Mouse (Mus musculus): ENCODE measurements at regions not wholly inside any gene's neighbourhood (a gene's known extent, or its start where the extent isn't known, plus 50 kb on each side); places are given as distances from the start of the nearest gene placed in this dataset.

GRCm38 (mm10) chr19:44651605-44652004, 89.0 kb downstream of the Hif1an start:
- Histone ChIP-seq H3K9me3 (replicated peaks) (no peaks in the 10 kb centered on the region), H3K27me3 (peaks cover 84% of the 10 kb centered on the region), H3K27ac (no peak overlapping the region), H3K9ac (no peak overlapping the region), H3K4me2 (replicated peaks) (no peak overlapping the region), H3K4me3 (no peak overlapping the region), H3K36me3 (no peaks in the 10 kb centered on the region), H3K4me1 (peaks cover 9% of the 10 kb centered on the region; the same call in 1 of the 2 replicates)
- no peak for ATAC-seq (ENCODE audit: low FRiP score)
- 2% methylated on average over 4 of the region's 4 CpGs for WGBS

DNA sequence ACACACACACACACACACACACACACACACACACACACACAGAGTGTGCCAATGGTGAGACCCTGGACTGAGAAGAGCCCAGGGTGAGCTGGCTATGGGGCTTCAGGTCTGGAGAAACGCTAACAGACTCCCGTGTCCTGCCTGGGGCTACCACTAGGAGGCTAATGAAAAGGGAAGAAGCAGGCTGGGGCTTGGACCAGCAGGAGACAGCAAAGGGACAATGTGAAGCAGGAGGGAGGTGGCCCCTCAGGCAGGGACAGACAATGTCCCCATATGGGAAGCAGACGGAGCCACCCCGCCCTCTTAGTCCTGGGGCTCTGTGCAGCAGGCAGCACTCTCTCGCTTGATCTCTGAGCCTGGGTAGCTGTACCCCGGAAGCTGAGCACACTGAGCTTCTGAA, 93.1 kb downstream of the Hif1an start:
- Histone ChIP-seq H3K4me2 (replicated peaks) (no peak overlapping the region), H3K9me3 (replicated peaks) (no peaks in the 10 kb centered on the region), H3K27me3 (peaks cover 77% of the 10 kb centered on the region), H3K9ac (peak overlapping the region; percentile 32; the same call in 1 of the 2 replicates), H3K27ac (no peak overlapping the region), H3K36me3 (no peaks in the 10 kb centered on the region), H3K4me3 (no peak overlapping the region), H3K4me1 (peaks cover 10% of the 10 kb centered on the region; the same call in 1 of the 2 replicates)
- peak; percentile 82 for ATAC-seq (ENCODE audit: low FRiP score)
- WGBS = 2% methylated on average over 6 of the region's 6 CpGs

- H3K27me3 ChIP-seq = peaks cover 78% of the 10 kb centered on the region
- H3K4me3 ChIP-seq = no peak overlapping the region
- H3K9me3 ChIP-seq (replicated peaks) = no peaks in the 10 kb centered on the region
- no peaks in the 10 kb centered on the region for H3K36me3 ChIP-seq
- peaks cover 10% of the 10 kb centered on the region; the same call in 1 of the 2 replicates for H3K4me1 ChIP-seq
- H3K9ac ChIP-seq = no peak overlapping the region
- H3K4me2 ChIP-seq (replicated peaks) = no peak overlapping the region
- H3K27ac ChIP-seq = no peak overlapping the region
- no peak for ATAC-seq (ENCODE audit: low FRiP score)
- WGBS = 20% methylated on average over 10 of the region's 10 CpGs
Measured at GRCm38 (mm10) chr19:44659316-44659715, 96.5 kb upstream of the Pax2 start.

- peak overlapping the region; percentile 29 for H3K4me3 ChIP-seq
- H3K36me3 ChIP-seq = no peaks in the 10 kb centered on the region
- H3K9me3 ChIP-seq (replicated peaks) = no peaks in the 10 kb centered on the region
- peak overlapping the region; percentile 23; the same call in 1 of the 2 replicates for H3K9ac ChIP-seq
- H3K4me2 ChIP-seq (replicated peaks) = peak overlapping the region; percentile 54
- peak overlapping the region; percentile 82 for H3K27ac ChIP-seq
- ATAC-seq (ENCODE audit: low FRiP score) = peak; percentile 46
- 1% methylated on average over 14 of the region's 14 CpGs for WGBS
- peaks cover 88% of the 10 kb centered on the region for H3K27me3 ChIP-seq
- H3K4me1 ChIP-seq = peaks cover 32% of the 10 kb centered on the region
Measured at GRCm38 (mm10) chr19:44669535-44669958, 86.3 kb upstream of the Pax2 start.

DNA sequence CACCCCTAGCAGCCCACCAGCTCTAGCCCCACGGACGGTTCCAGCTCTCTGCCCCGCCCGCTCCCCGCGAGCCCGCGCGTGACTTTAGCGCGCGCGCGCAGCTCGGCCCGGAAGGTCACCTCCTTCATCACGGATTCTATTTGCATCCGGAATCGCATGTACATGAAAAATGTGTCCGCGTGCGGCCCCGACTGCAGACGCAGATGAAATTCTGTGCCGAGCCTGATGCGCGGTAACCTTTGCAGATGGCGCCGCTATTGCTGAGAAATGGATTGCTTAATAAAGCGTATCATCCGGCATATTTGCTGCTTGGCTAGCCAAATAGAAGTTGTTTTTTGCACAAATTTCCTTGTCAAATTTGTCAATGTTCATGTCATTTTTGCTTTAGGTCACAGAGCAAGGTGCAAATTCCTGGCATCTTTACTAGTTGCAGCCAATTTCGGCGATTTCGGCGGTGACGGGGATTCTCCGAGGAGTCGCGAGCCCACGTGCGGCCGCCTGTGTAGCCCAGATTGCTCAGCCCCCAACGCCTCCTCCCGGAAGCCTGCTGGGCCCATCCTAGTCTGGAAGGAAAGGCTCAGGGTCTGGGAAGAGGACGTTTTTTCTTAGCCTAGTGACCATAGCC, 81.1 kb upstream of the Pax2 start:
- 9% methylated on average over 45 of the region's 45 CpGs for WGBS
- no peak overlapping the region for H3K9ac ChIP-seq
- ATAC-seq (ENCODE audit: low FRiP score) = no peak
- H3K4me2 ChIP-seq (replicated peaks) = peak overlapping the region; percentile 38
- no peaks in the 10 kb centered on the region for H3K36me3 ChIP-seq
- peaks cover 97% of the 10 kb centered on the region for H3K27me3 ChIP-seq
- no peaks in the 10 kb centered on the region for H3K9me3 ChIP-seq (replicated peaks)
- H3K4me3 ChIP-seq = peak overlapping the region; percentile 12; the same call in 1 of the 2 replicates
- H3K4me1 ChIP-seq = peaks cover 37% of the 10 kb centered on the region
- H3K27ac ChIP-seq = peak overlapping the region; percentile 62

DNA sequence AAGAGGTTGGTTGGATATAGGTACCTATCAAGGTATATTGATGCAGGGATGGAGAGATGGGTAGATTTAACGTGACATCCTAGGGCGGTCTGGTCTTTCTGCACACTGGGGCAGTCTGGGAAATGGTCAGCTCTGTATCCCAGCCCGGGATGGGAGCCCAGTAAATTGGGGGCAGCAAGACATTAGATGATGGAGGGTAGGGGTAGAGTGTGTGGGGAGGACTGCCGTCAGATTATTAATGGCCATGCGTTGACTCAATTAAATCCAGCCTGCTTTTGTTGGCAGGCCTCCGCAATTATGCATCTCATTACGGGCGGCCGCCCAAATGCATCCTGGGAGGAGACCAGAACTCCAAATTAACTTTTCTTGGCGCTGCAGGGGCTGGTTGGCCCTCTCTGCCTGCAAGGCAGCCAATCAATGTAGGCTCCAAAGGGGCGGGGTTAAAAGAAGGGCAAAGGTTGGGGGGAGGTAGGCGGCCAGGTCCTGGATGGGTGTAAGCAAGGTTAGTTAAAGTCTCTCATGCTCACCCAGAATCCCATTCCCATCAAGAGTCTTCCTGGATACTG, 79.2 kb upstream of the Pax2 start:
- 0 out of 2 replicates have a peak, but pooled peaks have one; percentile 32 for ATAC-seq (ENCODE audit: low FRiP score)
- no peak overlapping the region for H3K9ac ChIP-seq
- no peak overlapping the region for H3K4me2 ChIP-seq (replicated peaks)
- WGBS = 5% methylated on average over 12 of the region's 12 CpGs
- H3K27me3 ChIP-seq = peaks cover 97% of the 10 kb centered on the region
- H3K36me3 ChIP-seq = no peaks in the 10 kb centered on the region
- no peak overlapping the region for H3K27ac ChIP-seq
- no peak overlapping the region for H3K4me3 ChIP-seq
- peaks cover 24% of the 10 kb centered on the region for H3K4me1 ChIP-seq
- H3K9me3 ChIP-seq (replicated peaks) = no peaks in the 10 kb centered on the region

GRCm38 (mm10) chr19:44677295-44677694, 78.5 kb upstream of the Pax2 start:
- Histone ChIP-seq H3K27me3 (peaks cover 96% of the 10 kb centered on the region), H3K27ac (no peak overlapping the region), H3K4me3 (no peak overlapping the region), H3K9me3 (replicated peaks) (no peaks in the 10 kb centered on the region), H3K9ac (no peak overlapping the region), H3K4me1 (peaks cover 20% of the 10 kb centered on the region), H3K36me3 (no peaks in the 10 kb centered on the region), H3K4me2 (replicated peaks) (no peak overlapping the region)
- 59% methylated on average over 8 of the region's 8 CpGs for WGBS
- ATAC-seq (ENCODE audit: low FRiP score) = no peak

GRCm38 (mm10) chr19:44678686-44679085, 77.2 kb upstream of the Pax2 start:
- Histone ChIP-seq H3K4me2 (replicated peaks) (no peak overlapping the region), H3K36me3 (no peaks in the 10 kb centered on the region), H3K9ac (no peak overlapping the region), H3K4me1 (peaks cover 26% of the 10 kb centered on the region), H3K27ac (no peak overlapping the region), H3K4me3 (no peak overlapping the region), H3K27me3 (peaks cover 96% of the 10 kb centered on the region), H3K9me3 (replicated peaks) (no peaks in the 10 kb centered on the region)
- WGBS = 91% methylated on average over 1 of the region's 1 CpGs
- no peak for ATAC-seq (ENCODE audit: low FRiP score)

DNA sequence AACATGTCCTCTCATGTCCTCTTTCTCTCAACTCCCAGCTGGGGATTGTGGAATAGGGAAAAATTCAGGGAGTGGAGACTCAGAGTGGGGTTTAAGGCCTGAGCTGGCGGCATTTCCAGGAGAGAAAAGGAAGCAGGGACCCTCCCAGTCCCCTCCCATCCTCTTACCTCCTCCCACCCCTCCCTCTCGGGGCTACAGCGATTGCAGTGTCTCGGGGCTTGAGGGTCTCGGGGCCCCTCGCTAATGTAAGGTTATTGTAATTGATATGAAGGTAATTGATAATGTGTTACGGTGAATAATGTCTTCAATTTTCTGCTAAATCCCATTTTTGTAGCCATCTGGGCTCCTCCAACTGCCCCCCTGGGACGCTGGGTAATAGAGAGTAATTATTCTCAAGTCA, 74.2 kb upstream of the Pax2 start:
- peak; percentile 44; the same call in 1 of the 2 replicates for ATAC-seq (ENCODE audit: low FRiP score)
- Histone ChIP-seq H3K4me2 (replicated peaks) (no peak overlapping the region), H3K4me3 (no peak overlapping the region), H3K27ac (peak overlapping the region; percentile 18; the same call in 1 of the 2 replicates), H3K36me3 (no peaks in the 10 kb centered on the region), H3K9me3 (replicated peaks) (no peaks in the 10 kb centered on the region), H3K4me1 (peaks cover 22% of the 10 kb centered on the region), H3K9ac (no peak overlapping the region), H3K27me3 (peaks cover 96% of the 10 kb centered on the region)
- 10% methylated on average over 8 of the region's 8 CpGs for WGBS

- H3K27ac ChIP-seq = no peak overlapping the region
- no peaks in the 10 kb centered on the region for H3K36me3 ChIP-seq
- H3K4me1 ChIP-seq = peaks cover 19% of the 10 kb centered on the region
- no peak overlapping the region for H3K4me3 ChIP-seq
- H3K4me2 ChIP-seq (replicated peaks) = no peak overlapping the region
- peaks cover 95% of the 10 kb centered on the region for H3K27me3 ChIP-seq
- no peaks in the 10 kb centered on the region for H3K9me3 ChIP-seq (replicated peaks)
- H3K9ac ChIP-seq = no peak overlapping the region
- ATAC-seq (ENCODE audit: low FRiP score) = no peak
- 2% methylated on average over 12 of the region's 12 CpGs for WGBS
Measured at GRCm38 (mm10) chr19:44683191-44683590, 72.7 kb upstream of the Pax2 start.

- peaks cover 97% of the 10 kb centered on the region for H3K27me3 ChIP-seq
- H3K9ac ChIP-seq = peak overlapping the region; percentile 4; the same call in 1 of the 2 replicates
- no peak overlapping the region for H3K27ac ChIP-seq
- WGBS = 2% methylated on average over 48 of the region's 48 CpGs
- peak overlapping the region; percentile 19 for H3K4me3 ChIP-seq
- peaks cover 19% of the 10 kb centered on the region for H3K4me1 ChIP-seq
- H3K36me3 ChIP-seq = no peaks in the 10 kb centered on the region
- no peaks in the 10 kb centered on the region for H3K9me3 ChIP-seq (replicated peaks)
- H3K4me2 ChIP-seq (replicated peaks) = peak overlapping the region; percentile 42
- peak; percentile 39; the same call in 1 of the 2 replicates for ATAC-seq (ENCODE audit: low FRiP score)
Measured at GRCm38 (mm10) chr19:44684061-44684514, 71.8 kb upstream of the Pax2 start.

- Histone ChIP-seq H3K4me3 (no peak overlapping the region), H3K27me3 (peaks cover 98% of the 10 kb centered on the region), H3K9ac (no peak overlapping the region), H3K27ac (no peak overlapping the region), H3K4me1 (peaks cover 19% of the 10 kb centered on the region), H3K36me3 (no peaks in the 10 kb centered on the region), H3K4me2 (replicated peaks) (no peak overlapping the region), H3K9me3 (replicated peaks) (no peaks in the 10 kb centered on the region)
- ATAC-seq (ENCODE audit: low FRiP score) = no peak
- WGBS = 53% methylated on average over 7 of the region's 7 CpGs
Measured at GRCm38 (mm10) chr19:44686061-44686460, 69.8 kb upstream of the Pax2 start.
